Mouse (Mus musculus) forebrain, embryonic 10.5 days (tissue): ENCODE data around the gene Usp36. TPM values are rescaled to one million over a fixed set of nuclear protein-coding genes. Genes with fewer than 3 reads are reported as not detected.

Experiments used
- DNase-seq: peaks from one replicate; pipeline ENCODE4 v3.0.0-alpha.2; 2017; ENCODE audit warnings: low spot score; ENCODE audit errors: extremely low spot score
- H3K27ac ChIP-seq: fragments of 300-500 bp; sonication (generic); 2 replicates; pipeline ENCODE4 v1.5.1; 2016; ENCODE audit warnings: mild to moderate bottlenecking
- H3K27me3 ChIP-seq: fragments of 300-500 bp; sonication (generic); 2 replicates; pipeline ENCODE4 v1.6.1; 2016; ENCODE audit warnings: mild to moderate bottlenecking; ENCODE audit not compliant: poor library complexity, severe bottlenecking
- H3K36me3 ChIP-seq: fragments of 300-500 bp; sonication (generic); replicated peaks from 2 replicates; pipeline ENCODE4 v1.6.1; 2016; ENCODE audit warnings: mild to moderate bottlenecking, moderate library complexity
- H3K4me1 ChIP-seq: fragments of 300-500 bp; sonication (generic); 2 replicates; pipeline ENCODE4 v1.6.1; 2016
- H3K4me3 ChIP-seq: fragments of 300-500 bp; sonication (generic); 2 replicates; pipeline ENCODE4 v1.5.1; 2016; ENCODE audit warnings: mild to moderate bottlenecking, moderate library complexity
- H3K9me3 ChIP-seq: fragments of 300-500 bp; sonication (generic); 2 replicates; pipeline ENCODE4 v1.6.1; 2016; ENCODE audit warnings: mild to moderate bottlenecking, moderate library complexity
- WGBS: fragments of 180-500 bp; shearing (Covaris S2); methylation state at CpG from one replicate; pipeline ENCODE4 v1.1.7; 2016; 5-methylcytosine and 5-hydroxymethylcytosine counted together
- polyA plus RNA-seq: library from polyadenylated mRNA; unstranded; fragments of >200 nt; fragmentation: Nextera tagmentation; extraction: Ambion mirVana; gene quantifications from 2 replicates; pipeline ENCODE4 v1.2.1, GENCODE M21; 2016

The Usp36 gene
- polyA plus RNA-seq, 1 experiment from 2014 or later, result 22.9 TPM

DNA sequence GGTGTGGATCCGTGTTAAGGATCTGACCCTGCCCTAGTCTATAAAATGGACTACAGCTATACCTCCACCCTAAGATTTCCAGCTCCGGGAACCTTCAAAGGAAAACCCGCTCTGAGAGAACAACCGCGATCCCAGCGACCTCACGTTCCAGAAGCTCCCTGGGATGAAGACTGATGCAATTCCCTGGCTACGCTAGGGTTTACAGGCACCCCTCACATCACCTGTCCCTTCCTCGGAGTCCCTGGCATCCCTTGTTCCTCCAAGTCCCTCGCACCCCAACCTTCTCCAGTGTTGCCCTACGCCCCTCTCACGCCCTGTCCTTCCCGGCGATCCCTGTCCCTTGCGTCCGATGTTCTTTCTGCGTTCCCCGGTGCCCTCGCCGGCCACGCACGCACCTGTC lies 482 bp downstream of the Usp36 start:
- Histone ChIP-seq H3K4me1 (peaks cover 27% of the 10 kb centered on the region), H3K27me3 (no peaks in the 10 kb centered on the region), H3K27ac (peak overlapping the region; percentile 90), H3K9me3 (no peaks in the 10 kb centered on the region), H3K36me3 (peaks cover 32% of the 10 kb centered on the region), H3K4me3 (peak overlapping the region; percentile 92)
- no peak for DNase-seq
- WGBS, result under 1% methylated on average over 22 of the region's 22 CpGs

DNA sequence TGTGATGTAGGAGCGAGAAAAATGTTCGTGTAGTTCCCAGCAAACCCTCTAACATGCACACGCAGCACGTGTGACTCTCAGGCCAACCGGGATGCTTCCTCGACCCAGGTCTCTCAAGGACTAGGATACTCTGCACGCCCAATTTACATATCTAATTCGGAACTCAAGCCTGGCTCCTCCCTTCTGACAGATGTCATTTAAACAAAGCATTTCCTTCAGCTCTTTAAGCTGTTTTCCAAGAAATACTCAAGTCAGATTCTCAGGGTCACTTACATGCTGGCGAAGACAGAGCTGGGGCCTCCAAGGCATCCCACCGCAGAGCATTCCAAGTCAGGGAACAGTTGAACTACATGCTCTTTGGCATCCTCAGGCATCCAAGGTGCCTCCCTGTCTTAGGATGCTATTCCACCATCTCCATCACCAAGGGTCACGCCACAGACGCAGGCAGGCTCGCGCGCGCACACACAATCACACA lies 970 bp downstream of the Usp36 start:
- H3K27me3 ChIP-seq, result no peaks in the 10 kb centered on the region
- no peaks in the 10 kb centered on the region for H3K9me3 ChIP-seq
- peak overlapping the region; percentile 90 for H3K27ac ChIP-seq
- H3K36me3 ChIP-seq, result peaks cover 37% of the 10 kb centered on the region
- H3K4me1 ChIP-seq, result peaks cover 27% of the 10 kb centered on the region
- peak overlapping the region; percentile 92 for H3K4me3 ChIP-seq
- no peak for DNase-seq
- WGBS, result 2% methylated on average over 16 of the region's 16 CpGs

DNA sequence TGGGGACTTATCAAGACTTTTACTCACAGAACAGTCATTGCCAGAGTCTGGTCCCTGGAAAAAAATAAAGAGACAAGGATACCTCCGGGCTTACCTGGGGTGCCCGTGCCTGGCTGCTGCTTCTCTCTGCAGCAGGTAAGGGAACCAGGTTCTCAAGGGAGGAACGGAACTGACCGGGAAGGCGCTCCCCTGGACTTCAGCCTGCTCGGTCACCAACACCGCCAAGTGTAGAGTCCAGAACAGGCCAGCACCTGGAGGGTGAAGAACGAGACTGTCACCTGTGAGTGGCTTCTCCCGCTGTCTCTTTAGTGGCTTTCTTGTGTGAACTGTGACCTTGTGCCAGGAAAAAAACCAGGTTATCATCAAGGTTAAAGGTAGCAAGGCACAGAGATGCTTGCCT lies 2.5 kb downstream of the Usp36 start:
- no peak overlapping the region for H3K27ac ChIP-seq
- no peaks in the 10 kb centered on the region for H3K9me3 ChIP-seq
- peaks cover 52% of the 10 kb centered on the region for H3K36me3 ChIP-seq
- no peak for DNase-seq
- WGBS, result 91% methylated on average over 9 of the region's 9 CpGs
- no peak overlapping the region for H3K4me3 ChIP-seq
- H3K27me3 ChIP-seq, result no peaks in the 10 kb centered on the region
- H3K4me1 ChIP-seq, result peaks cover 24% of the 10 kb centered on the region

DNA sequence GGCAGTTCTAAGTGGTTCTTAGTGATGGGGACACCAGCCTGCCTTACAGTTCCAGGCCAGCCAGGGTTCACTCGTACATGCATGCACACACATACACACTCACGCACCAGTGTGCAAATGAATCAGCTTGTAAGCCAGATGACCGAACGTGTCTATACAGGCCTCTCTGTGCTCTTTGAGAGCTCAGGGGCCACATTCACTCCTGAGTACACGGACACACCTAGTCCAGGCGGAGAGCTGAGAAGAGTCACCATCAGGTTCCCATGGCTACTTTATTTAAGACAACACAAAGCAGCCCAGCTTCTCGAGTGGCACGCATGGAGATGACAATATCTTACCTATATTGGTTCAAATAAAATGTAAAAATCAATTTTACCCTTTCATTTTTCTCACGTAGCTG lies 3.6 kb downstream of the Usp36 start:
- no peak overlapping the region for H3K27ac ChIP-seq
- H3K4me1 ChIP-seq, result peaks cover 23% of the 10 kb centered on the region
- no peak for DNase-seq
- H3K4me3 ChIP-seq, result no peak overlapping the region
- peaks cover 63% of the 10 kb centered on the region for H3K36me3 ChIP-seq
- 94% methylated on average over 9 of the region's 9 CpGs for WGBS
- no peaks in the 10 kb centered on the region for H3K9me3 ChIP-seq
- no peaks in the 10 kb centered on the region for H3K27me3 ChIP-seq

DNA sequence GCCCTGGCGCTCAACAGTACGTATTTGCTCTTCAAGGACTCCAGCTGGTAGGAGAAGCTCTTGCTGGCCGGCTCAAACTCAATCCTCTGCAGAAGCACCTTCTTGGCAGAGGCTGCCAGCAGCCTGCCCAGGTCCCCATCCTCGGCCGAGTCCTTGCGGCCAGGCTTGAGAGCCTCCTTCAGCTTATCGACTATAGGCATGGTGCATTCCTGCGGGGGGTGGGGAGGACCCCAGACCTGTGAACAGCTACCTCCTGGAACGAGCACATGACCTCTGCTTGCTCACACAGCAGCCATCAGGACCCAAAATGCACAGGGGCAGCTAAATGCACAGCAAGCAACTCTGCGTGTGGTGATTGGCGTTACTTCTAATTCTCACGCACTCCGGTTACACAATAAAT lies 4.3 kb downstream of the Usp36 start:
- WGBS, result 94% methylated on average over 13 of the region's 13 CpGs
- Histone ChIP-seq H3K9me3 (no peaks in the 10 kb centered on the region), H3K27ac (no peak overlapping the region), H3K4me3 (no peak overlapping the region), H3K27me3 (no peaks in the 10 kb centered on the region), H3K4me1 (peaks cover 18% of the 10 kb centered on the region), H3K36me3 (peaks cover 69% of the 10 kb centered on the region)
- DNase-seq, result no peak

DNA sequence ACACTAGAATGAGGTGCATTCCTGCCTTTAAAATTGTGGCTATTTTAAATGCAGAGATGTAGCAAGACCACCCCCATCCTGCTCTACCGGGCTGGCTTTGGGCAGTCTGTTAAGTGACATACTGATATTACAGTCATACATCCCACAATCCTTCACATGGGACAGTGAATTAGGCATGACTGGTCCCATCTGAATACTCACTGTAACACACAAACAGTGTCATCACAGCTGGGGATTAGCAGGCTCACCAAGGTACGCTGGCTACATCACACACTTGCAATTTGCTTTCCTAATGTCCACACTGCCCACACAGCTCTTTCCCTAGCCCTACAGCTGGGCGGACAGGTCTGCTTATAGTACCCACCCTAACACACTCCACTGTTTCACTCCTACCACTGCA lies 9.8 kb downstream of the Usp36 start:
- Histone ChIP-seq H3K27ac (no peak overlapping the region), H3K36me3 (peaks cover 100% of the 10 kb centered on the region), H3K4me3 (no peak overlapping the region), H3K27me3 (no peaks in the 10 kb centered on the region), H3K9me3 (no peaks in the 10 kb centered on the region), H3K4me1 (no peaks in the 10 kb centered on the region)
- WGBS, result 95% methylated on average over 3 of the region's 3 CpGs
- DNase-seq, result no peak

DNA sequence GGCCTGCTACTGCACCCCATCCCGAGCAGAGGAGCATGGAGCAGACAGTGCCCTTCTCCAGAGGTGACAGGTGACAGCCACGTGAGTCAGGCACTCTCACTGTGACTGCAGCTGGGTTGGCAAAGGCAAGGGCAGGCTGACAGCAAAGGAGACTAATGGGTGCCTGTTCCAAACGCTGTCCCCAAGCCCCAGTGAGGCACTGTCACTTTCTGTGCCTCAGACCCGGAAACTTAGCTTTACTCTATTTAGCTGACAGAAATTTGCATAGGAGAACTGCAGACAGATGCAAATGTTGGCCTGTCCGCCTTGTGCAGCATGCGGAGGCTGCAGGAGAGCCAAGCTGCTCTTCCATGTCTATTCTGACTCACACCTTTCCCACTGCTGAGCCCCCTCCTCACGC lies 13.7 kb downstream of the Usp36 start:
- no peak overlapping the region for H3K27ac ChIP-seq
- H3K9me3 ChIP-seq, result no peaks in the 10 kb centered on the region
- peaks cover 100% of the 10 kb centered on the region for H3K36me3 ChIP-seq
- H3K4me3 ChIP-seq, result no peak overlapping the region
- DNase-seq, result no peak
- no peaks in the 10 kb centered on the region for H3K4me1 ChIP-seq
- 91% methylated on average over 7 of the region's 7 CpGs for WGBS
- no peaks in the 10 kb centered on the region for H3K27me3 ChIP-seq

DNA sequence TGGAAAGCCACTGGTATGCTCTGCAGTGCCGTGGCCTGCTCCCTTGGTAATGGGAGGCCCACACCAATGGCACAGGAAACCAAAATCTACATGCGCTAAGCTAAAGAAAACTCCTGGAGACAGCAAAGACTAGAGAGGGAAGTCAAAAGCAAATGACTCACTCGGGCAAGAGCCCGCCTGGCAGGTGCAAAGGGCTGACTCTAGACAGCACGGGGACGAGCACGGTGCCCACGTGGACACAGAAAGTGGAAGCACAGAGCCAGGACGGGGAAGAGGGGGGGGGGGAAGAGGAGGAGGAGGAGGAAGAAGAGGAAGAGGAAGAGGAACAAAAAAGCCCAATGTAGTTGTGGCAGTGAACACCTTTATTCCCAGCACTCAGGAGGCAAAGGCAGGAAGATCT lies 15.0 kb downstream of the Usp36 start:
- no peaks in the 10 kb centered on the region for H3K27me3 ChIP-seq

DNA sequence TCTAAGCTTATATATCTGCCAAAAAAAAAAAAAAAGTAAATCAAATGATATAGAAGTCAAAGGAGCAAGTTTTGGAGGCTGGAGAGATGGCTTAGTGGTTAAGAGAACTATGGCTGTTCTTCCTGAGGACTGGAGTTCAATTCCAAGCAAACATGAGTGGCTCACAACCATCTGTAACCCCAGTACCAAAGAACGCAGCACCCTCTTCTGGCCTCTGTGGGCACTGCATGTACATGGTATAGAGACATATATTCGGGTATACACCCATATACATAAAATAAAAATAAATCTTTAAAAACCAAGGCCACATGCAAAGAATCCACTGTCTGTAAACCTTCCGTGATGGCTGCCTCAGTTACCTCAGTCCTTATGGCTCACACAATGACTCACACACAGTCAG lies 20.2 kb downstream of the Usp36 start:
- H3K36me3 ChIP-seq, result peaks cover 99% of the 10 kb centered on the region
- no peak for DNase-seq
- 92% methylated on average over 3 of the region's 3 CpGs for WGBS

More for the DNA sequence above, 15.0 kb downstream of the Usp36 start:
- no peak for DNase-seq
- WGBS, result 95% methylated on average over 9 of the region's 9 CpGs
- H3K27ac ChIP-seq, result no peak overlapping the region
- H3K4me1 ChIP-seq, result no peaks in the 10 kb centered on the region
- H3K9me3 ChIP-seq, result no peaks in the 10 kb centered on the region
- H3K36me3 ChIP-seq, result peaks cover 99% of the 10 kb centered on the region
- H3K4me3 ChIP-seq, result no peak overlapping the region

DNA sequence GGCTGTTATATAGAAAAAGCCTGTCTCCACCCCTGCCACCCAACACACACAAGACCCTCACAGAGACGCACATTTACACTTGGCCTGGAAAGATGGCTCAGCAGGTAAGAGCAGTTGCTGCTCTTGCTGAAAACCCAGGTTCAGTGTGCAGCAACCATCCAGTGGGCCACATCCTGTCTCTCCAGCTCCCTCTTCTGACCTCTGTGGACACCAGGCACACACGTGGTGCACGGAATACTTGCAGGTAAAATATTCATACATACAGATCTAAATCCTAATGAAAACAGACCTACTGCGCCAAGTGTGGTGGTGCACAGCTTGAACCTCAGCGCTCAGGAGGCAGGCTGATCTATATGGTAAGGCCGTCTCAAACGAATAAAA lies 23.4 kb downstream of the Usp36 start:
- Histone ChIP-seq H3K4me1 (no peaks in the 10 kb centered on the region), H3K27ac (no peak overlapping the region), H3K27me3 (no peaks in the 10 kb centered on the region), H3K9me3 (no peaks in the 10 kb centered on the region), H3K36me3 (peaks cover 99% of the 10 kb centered on the region), H3K4me3 (no peak overlapping the region)
- 91% methylated on average over 7 of the region's 7 CpGs for WGBS
- no peak for DNase-seq

More for the DNA sequence above, 20.2 kb downstream of the Usp36 start:
- no peak overlapping the region for H3K27ac ChIP-seq
- no peaks in the 10 kb centered on the region for H3K4me1 ChIP-seq
- H3K4me3 ChIP-seq, result no peak overlapping the region
- H3K9me3 ChIP-seq, result no peaks in the 10 kb centered on the region
- no peaks in the 10 kb centered on the region for H3K27me3 ChIP-seq

DNA sequence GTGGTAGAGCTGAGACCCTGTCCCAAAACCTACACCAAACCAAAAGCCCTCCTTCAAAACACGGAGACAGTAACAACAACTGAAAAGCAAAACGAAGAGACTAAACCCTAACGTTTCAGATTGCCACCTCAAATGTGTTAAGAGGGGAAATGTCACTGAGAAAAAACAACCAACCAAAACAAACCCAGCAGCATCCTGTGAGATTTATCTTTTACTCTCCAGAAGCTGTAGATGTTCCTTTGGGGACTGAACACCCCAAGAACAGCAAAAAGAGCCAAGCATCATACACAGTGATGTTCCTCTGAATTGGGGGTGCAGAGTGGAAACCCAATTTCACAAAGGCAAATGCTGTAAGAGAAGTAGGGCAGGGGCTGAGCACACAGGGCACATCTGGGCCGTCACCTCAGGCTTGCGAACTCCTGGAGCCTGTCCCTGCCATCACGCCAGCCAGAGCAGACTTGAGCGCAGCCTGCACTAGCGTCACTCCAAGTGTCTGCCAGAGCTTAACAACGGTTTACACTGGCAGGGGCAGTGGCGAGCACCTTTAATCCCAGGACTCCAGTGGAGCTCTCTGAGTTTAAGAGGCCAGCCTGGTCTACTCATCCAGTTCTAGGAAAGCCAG lies 23.9 kb downstream of the Usp36 start:
- H3K9me3 ChIP-seq, result no peaks in the 10 kb centered on the region
- DNase-seq, result no peak
- 92% methylated on average over 10 of the region's 10 CpGs for WGBS
- no peaks in the 10 kb centered on the region for H3K4me1 ChIP-seq
- H3K27me3 ChIP-seq, result no peaks in the 10 kb centered on the region
- H3K27ac ChIP-seq, result no peak overlapping the region
- peaks cover 99% of the 10 kb centered on the region for H3K36me3 ChIP-seq
- no peak overlapping the region for H3K4me3 ChIP-seq

DNA sequence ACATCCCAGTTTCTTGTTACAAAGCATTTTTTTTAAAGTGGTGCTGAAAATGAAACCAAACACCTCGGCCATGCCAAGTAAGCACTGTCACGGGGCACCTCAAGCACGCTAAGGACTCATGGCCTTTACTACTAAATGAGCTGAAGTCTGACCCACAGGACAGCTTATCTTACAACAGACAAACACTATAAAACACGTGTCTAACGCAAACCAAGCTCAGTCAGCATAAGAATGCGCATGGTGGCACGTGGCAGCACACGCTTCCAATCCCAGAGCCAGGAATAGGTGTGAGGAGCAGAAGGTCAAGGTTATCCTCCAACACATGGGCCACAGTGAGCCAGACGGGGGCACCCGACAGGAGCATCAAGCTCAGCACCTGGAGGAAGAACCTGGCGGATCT lies 24.4 kb downstream of the Usp36 start:
- Histone ChIP-seq H3K4me1 (no peaks in the 10 kb centered on the region), H3K4me3 (no peak overlapping the region), H3K9me3 (no peaks in the 10 kb centered on the region), H3K27ac (no peak overlapping the region), H3K36me3 (peaks cover 99% of the 10 kb centered on the region), H3K27me3 (no peaks in the 10 kb centered on the region)
- DNase-seq, result no peak
- WGBS, result 95% methylated on average over 11 of the region's 11 CpGs

DNA sequence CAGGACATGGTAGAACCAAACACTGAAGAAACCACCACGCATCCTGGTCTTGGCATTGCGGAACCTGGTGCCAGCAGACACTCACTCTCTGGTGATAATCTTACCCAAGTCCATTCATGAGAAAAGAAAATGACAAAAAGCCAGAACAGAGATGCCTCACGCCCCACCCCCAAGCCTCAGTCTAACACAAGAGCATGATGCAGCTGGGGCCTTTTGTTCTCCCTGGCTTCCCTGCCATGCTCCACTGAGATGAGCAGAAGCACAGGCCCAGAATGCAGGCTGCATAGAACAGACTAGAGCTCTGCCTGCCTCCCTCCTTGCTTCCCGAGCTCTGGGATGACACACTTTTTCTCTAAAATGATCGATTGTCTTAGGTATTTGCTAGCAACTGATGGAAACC lies 26.9 kb downstream of the Usp36 start:
- 88% methylated on average over 5 of the region's 5 CpGs for WGBS
- Histone ChIP-seq H3K36me3 (peaks cover 100% of the 10 kb centered on the region), H3K9me3 (no peaks in the 10 kb centered on the region), H3K4me1 (no peaks in the 10 kb centered on the region), H3K27me3 (no peaks in the 10 kb centered on the region), H3K4me3 (no peak overlapping the region), H3K27ac (no peak overlapping the region)
- no peak for DNase-seq

DNA sequence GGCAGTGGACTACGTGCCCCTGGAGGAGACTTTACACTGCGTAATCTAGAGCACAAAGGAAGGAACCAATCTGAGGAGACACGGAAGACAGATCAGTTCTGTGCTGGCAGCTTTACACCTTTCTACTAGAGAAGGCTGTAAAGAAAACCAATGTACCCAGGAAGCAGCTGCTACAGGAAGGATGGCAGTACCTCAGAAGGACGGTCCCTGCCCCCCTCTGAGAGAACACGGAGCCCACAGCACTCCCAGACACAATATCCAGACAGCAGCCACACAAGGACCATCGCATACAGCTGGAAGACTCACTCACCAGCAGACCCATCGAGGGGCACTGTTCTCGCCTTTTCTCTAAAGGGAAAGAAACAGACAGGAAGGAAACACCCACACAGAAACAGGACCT lies 30.0 kb downstream of the Usp36 start:
- H3K4me1 ChIP-seq, result no peaks in the 10 kb centered on the region
- peaks cover 4% of the 10 kb centered on the region; the same call in 1 of the 2 replicates for H3K9me3 ChIP-seq
- no peaks in the 10 kb centered on the region for H3K27me3 ChIP-seq
- no peak for DNase-seq
- H3K4me3 ChIP-seq, result no peak overlapping the region
- 93% methylated on average over 8 of the region's 8 CpGs for WGBS
- peaks cover 93% of the 10 kb centered on the region for H3K36me3 ChIP-seq
- H3K27ac ChIP-seq, result no peak overlapping the region
